Mouse (Mus musculus) activated CD4-positive, CD25-positive, alpha-beta regulatory T cell, adult 4 months (primary cell): ENCODE results near the gene Arrb2. TPM values are rescaled to one million over a fixed set of nuclear protein-coding genes. Genes with fewer than 3 reads are reported as not detected.
A peak's percentile ranks its signal among the peaks of the same experiment; 100 is the strongest.
"Not testable (repeated sequence)": the region's sequence is repeated elsewhere in the genome, so short reads cannot be mapped to it uniquely, and the experiment has no call there.

Experiments used
- ATAC-seq: one replicate; pipeline ENCODE4 v1.8.0; 2017
- polyA plus RNA-seq, 2 experiments: library from polyadenylated mRNA; unstranded; fragments of 100-300 nt; shearing (Covaris generic); gene quantifications; one replicate each; pipeline ENCODE4 v1.2.1; 2017

Gene Arrb2
- 100 to 1,000 TPM in 1 of 2 experiments, 10 to 100 TPM in 1; 99.3 to 129 TPM for polyA plus RNA-seq

- ATAC-seq, result peak; percentile 74
Measured at GRCm38 (mm10) chr11:70432048-70432894, at the start of gene Arrb2. Arrb2 (plus strand) TSS chr11:70432635.

- no peak for ATAC-seq
Measured at GRCm38 (mm10) chr11:70384136-70384535, 48.3 kb upstream of the Arrb2 start.

DNA sequence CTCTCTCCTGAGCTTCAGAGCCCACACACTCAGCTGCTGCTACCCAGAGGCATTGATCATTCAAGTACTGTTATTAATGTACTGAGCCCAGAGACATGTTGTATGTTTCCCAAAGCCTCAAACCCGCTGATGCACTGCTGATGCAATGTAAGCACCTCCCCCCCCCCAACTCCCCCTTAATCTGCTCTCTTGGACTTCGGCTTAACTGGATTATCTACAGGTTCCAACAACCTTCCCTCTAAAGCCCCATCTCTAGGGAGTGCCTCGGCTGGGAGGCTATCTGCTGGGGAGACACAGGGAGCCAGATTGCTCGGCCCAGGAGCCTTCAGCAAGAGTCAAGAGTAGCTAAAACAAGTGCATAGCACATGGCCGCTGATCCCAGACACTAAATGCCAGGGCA is 45.0 kb upstream of the Arrb2 start:
- no peak for ATAC-seq

- ATAC-seq, result no peak
Measured at GRCm38 (mm10) chr11:70389421-70389820, 43.0 kb upstream of the Arrb2 start.

DNA sequence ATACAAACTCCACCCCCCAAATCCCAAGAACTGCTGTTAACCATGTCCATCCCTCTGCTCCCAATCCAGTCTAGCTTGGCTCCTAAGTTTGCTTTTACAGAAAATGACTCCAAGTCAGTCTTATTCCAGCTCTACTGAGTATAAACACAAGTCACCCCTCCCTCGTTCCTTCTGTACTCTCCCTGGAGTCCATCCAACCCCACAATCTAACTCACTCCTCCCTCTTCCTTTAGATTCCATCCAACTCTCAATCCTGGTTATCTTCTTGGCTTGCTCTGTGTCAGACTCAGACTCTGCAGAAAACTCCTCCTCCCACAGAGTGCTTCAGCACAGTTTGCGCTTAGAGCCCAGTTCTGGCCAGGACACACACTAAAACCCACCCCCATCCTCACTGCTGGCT is 28.8 kb upstream of the Arrb2 start:
- ATAC-seq, result no peak

DNA sequence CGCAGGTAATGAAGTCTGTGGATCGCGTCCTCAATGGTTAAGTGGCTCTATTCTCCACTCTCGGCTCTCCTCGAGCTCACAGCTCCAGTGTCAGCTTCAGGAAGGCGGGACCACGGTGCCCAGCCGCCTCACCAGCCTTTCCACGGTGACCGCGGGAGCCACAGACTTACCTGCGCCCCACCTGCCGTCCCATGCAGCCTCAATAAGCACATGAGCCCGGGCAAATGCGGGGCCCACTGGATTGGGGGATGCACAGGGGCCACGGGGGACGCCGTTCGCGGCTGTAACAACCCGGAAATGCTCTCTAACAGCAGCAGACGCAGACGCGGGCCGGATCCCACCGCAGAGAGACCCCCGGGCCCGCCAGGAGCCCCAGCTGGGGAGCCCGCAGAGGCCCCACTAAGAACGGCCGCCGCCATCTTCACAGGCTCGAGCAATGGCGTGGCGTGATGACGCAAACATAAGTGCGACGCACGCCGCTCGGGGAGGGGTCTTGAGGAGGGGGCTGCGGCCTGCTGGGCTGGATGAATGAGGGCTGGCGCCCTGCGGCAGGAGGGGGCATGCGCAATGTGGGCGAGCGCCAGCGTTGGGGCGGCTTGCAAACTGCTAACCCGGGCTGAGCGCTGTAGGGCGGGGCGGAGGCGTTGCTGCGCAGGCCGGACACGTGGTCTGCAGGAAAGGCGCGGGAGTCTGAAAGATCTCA is 22.7 kb upstream of the Arrb2 start, which contains the start of gene Pelp1:
Gene Pelp1, minus strand, starts transcription at position 438 of the 703 bp plus-strand sequence.
- ATAC-seq, result peak; percentile 84

GRCm38 (mm10) chr11:70410297-70410643 is 22.2 kb upstream of the Arrb2 start:
- peak; percentile 44 for ATAC-seq

DNA sequence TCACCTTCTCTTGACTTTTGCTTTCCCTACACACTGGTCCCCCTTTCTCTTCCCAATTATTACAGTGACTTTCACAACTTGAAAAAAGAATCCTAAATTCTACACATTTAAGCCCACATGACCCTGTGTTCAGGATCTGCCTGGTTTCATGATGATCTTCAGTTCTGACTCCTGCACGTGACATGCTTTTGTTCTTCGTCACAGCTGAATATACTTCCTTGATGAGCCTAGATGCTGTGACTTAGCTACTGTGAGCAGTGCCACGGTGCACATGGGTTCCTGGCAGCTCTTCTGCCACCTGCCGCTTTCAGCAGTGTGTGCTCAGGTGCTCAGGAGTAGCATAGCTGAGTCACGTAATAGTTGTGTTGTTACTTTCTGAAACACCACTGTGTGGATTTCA is 19.8 kb upstream of the Arrb2 start:
- ATAC-seq, result no peak

DNA sequence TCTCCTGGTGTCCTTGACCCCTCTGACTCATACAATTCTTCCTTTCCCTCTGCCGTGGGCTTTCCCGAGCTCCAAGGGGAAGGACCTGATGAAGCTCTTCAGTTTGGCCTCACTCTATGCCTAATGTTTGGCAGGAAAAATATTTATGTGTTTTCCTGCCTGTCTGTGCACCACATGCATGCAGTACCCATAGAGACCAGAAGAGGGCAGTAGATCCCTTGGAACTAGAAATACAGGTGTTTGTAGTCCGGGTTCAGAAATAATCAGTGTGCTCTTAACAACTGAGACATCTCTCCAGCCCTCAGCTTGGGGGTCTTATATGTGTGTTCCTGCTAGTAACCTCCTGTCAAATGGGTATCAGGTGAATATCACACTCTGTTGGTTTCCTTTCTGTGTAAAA is 18.5 kb upstream of the Arrb2 start:
- no peak for ATAC-seq

GRCm38 (mm10) chr11:70418199-70418598 is 14.2 kb upstream of the Arrb2 start:
- ATAC-seq, result no peak

DNA sequence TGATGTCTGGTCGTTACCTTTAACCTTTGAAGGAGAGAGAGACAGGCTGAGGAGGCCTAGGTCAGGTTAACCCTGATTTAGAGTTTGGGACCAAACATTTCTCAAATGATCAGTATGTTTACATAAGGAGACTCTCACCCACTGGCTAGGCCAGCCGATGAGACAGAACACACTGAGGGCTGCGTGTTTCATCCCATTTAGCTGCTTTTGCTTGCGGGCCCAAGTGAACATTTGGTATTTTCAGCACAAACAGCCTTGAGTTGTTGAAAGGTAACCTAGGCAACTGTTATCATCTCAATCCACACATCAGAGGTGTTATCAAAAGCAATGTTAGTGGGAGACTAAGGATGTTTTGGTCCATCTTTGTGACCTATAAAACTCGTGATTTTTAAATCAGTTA is 12.9 kb upstream of the Arrb2 start:
- ATAC-seq, result no peak

- not testable (repeated sequence) for ATAC-seq
Measured at GRCm38 (mm10) chr11:70426598-70426997, 5.8 kb upstream of the Arrb2 start.

- no peak for ATAC-seq
Measured at GRCm38 (mm10) chr11:70431574-70431973, 861 bp upstream of the Arrb2 start.

DNA sequence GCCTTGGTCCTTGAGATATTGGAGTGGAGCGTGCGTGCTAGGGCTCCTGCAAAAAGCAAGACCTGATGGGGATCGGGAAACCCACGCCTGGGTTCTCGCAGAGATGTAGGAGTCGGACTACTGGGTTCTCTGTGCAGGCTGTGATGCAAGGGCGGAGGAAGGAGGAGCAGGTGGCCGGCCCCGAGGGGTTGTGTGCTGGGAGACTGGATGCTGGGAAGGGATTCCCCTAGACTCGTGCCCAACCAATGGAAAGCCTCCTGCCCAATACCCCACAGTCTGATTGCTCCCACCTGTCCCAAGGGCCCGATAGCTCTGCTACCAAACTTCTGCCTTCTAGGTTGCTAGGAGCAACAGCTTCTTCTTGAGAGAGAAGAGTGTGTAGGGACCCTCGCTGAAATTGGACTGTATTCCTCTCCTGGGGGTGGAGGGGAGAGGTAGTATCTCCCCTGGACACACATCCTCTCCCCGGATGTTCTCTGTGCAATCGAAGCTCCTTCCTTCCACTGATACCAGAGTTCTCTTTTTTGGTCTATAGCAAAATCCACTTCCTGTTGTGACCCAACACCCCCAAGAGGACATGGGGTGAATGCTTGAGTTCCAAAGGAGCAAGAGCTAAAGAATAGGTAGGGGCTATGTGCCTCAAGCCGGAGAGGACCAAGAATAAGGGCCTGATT is 597 bp downstream of the Arrb2 start:
- ATAC-seq, result peak; percentile 16

GRCm38 (mm10) chr11:70433569-70433943 is 1.1 kb downstream of the Arrb2 start:
- ATAC-seq, result no peak

GRCm38 (mm10) chr11:70433951-70434350 is 1.5 kb downstream of the Arrb2 start:
- ATAC-seq, result no peak

DNA sequence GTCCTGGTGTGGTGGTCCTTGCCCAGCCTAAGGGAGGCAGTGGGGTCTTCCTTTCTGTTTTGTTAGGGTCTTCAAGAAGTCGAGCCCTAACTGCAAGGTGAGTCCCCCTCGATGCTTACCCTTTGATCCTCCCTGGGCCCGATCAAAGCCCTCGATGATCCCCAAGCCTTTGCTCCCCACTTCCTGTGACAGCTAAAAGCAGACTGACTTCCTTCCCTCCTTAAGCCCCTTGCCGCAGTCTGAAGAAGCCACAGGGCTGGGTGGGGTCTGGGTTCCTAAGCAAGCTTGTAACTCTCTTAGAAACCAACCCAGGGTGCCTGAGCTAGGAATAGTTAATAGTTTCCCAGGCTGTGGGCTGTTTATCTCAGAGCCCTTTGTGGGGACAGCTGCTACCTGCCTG is 3.0 kb downstream of the Arrb2 start:
- no peak for ATAC-seq

GRCm38 (mm10) chr11:70437426-70437825 is 5.0 kb downstream of the Arrb2 start:
- no peak for ATAC-seq

DNA sequence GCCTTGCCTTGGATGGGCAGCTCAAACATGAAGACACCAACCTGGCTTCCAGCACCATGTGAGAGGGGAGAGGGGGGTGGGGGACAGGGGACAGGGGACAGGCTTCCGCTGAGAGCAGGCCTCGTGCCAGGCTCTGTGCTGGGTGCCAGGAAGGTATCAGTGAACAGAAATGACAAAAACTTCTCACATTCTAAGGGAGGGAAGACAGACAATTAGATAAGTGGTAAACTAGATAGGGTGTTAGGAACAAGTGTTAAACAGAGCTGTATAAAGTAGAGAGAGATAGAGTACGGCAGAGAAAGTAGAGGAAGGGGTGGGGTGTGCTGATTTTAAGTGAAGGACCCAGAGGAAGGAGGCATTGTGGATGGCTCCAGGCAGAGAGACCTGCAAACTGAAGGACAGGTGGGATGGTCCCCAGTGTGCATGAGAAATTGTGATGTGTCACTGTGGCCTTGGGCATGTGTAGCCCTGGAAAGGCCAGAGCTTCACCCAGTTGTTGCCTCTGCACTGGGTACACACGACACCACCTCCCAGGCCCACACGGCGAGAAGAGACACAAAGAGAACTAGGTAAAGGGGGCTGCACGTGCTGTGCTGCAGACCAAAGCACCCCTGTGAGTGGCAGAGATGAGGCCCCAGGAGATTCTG is 6.4 kb downstream of the Arrb2 start:
- no peak for ATAC-seq

DNA sequence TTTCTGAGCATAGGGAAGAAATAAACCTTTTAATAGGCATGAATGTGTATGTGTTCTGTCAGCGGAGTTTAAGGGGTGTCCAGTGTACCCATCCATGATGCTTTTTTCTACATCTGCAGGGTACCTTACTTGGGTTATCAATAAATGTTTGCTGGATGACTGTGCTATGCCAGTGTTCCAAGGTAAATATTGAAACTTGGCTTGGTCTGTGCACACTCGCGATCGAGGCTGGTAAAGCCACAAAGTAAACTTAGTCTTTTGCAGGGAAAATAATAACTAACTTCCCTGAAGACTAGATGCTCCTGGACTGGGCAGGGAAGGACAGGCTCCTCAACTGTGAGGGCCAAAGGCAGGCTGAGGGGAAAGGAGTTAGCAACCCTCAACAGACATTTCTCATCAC is 8.2 kb downstream of the Arrb2 start:
- no peak for ATAC-seq

DNA sequence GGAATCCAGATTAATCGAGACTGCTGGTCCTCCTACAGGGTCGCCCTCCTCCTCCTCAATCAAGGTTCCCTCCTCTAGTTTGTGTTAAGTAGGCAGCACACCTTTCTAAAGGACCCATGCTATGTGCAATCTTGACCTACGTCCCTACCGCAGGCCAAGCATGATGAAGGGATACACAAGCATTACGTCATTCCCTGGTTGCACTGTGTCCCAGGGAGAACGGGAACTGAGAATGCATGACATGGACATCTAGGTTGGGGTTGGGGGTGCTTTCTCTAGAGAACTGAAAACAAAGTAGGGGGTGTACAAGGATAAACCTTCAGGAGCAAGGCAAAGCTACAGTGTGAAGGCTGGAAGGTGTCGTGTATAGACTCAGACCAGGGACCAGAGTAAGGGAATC is 9.4 kb downstream of the Arrb2 start:
- no peak for ATAC-seq

GRCm38 (mm10) chr11:70443964-70444363 is 11.5 kb downstream of the Arrb2 start:
- no peak for ATAC-seq

- no peak for ATAC-seq
Measured at GRCm38 (mm10) chr11:70444667-70445066, 12.2 kb downstream of the Arrb2 start.
